Mouse (Mus musculus): Measurements from ENCODE around the gene Slc25a22. TPM values are rescaled to one million over a fixed set of nuclear protein-coding genes. Genes with fewer than 3 reads are reported as not detected.
A peak's percentile ranks its signal among the peaks of the same experiment; 100 is the strongest.

The Slc25a22 gene
- polyA plus RNA-seq (2015; fragmentation: Nextera tagmentation; extraction: Ambion mirVana), result 71.3 and 76.3 TPM in 2 replicates

- Histone ChIP-seq H3K27ac (peak within 1 kb of the TSS; percentile 86), H3K9ac (peak within 1 kb of the TSS; percentile 85), H3K27me3 (no peaks in the 10 kb centered on the region), H3K36me3 (peaks cover 20% of the 10 kb centered on the region), H3K9me3 (no peaks in the 10 kb centered on the region), H3K4me2 (peak within 1 kb of the TSS; percentile 77), H3K4me1 (replicated peaks) (peaks cover 57% of the 10 kb centered on the region), H3K4me3 (peak within 1 kb of the TSS; percentile 64)
- WGBS, result 6% methylated on average over 50 of the region's 53 CpGs
- peak; percentile 76 for ATAC-seq (ENCODE audit: low FRiP score)
Observed at GRCm38 (mm10) chr7:141437178-141438120, at the start of gene Slc25a22. Slc25a22 (minus strand) TSS chr7:141437892.

GRCm38 (mm10) chr7:141487141-141487540, 49.4 kb upstream of the Slc25a22 start:
- H3K9me3 ChIP-seq, result no peaks in the 10 kb centered on the region
- WGBS, result 64% methylated on average over 7 of the region's 7 CpGs
- no peak overlapping the region for H3K27ac ChIP-seq
- H3K4me2 ChIP-seq, result no peak overlapping the region
- peaks cover 15% of the 10 kb centered on the region for H3K27me3 ChIP-seq
- ATAC-seq (ENCODE audit: low FRiP score), result no peak
- no peak overlapping the region for H3K4me3 ChIP-seq
- H3K4me1 ChIP-seq (replicated peaks), result peaks cover 41% of the 10 kb centered on the region
- H3K9ac ChIP-seq, result peak overlapping the region; percentile 44; the same call in 1 of the 2 replicates
- peaks cover 7% of the 10 kb centered on the region for H3K36me3 ChIP-seq

- WGBS, result 82% methylated on average over 1 of the region's 1 CpGs
- peaks cover 15% of the 10 kb centered on the region for H3K27me3 ChIP-seq
- no peaks in the 10 kb centered on the region for H3K9me3 ChIP-seq
- no peak overlapping the region for H3K4me2 ChIP-seq
- no peak overlapping the region for H3K4me3 ChIP-seq
- H3K9ac ChIP-seq, result 0 out of 2 replicates have a peak overlapping the region, but pooled peaks have one; percentile 13
- no peak overlapping the region for H3K27ac ChIP-seq
- no peak for ATAC-seq (ENCODE audit: low FRiP score)
- peaks cover 48% of the 10 kb centered on the region for H3K4me1 ChIP-seq (replicated peaks)
- H3K36me3 ChIP-seq, result no peaks in the 10 kb centered on the region
Observed at GRCm38 (mm10) chr7:141486239-141486638, 48.5 kb upstream of the Slc25a22 start.

GRCm38 (mm10) chr7:141485606-141486005, 47.9 kb upstream of the Slc25a22 start:
- H3K4me1 ChIP-seq (replicated peaks), result peaks cover 54% of the 10 kb centered on the region
- 87% methylated on average over 2 of the region's 2 CpGs for WGBS
- no peak overlapping the region for H3K4me3 ChIP-seq
- no peak overlapping the region; the same call in 1 of the 2 replicates for H3K9ac ChIP-seq
- H3K27me3 ChIP-seq, result peaks cover 15% of the 10 kb centered on the region
- H3K4me2 ChIP-seq, result no peak overlapping the region
- H3K27ac ChIP-seq, result no peak overlapping the region
- H3K36me3 ChIP-seq, result no peaks in the 10 kb centered on the region
- H3K9me3 ChIP-seq, result no peaks in the 10 kb centered on the region
- no peak for ATAC-seq (ENCODE audit: low FRiP score)

- H3K36me3 ChIP-seq, result no peaks in the 10 kb centered on the region
- H3K27ac ChIP-seq, result no peak overlapping the region
- no peak overlapping the region for H3K4me2 ChIP-seq
- no peak overlapping the region; the same call in 1 of the 2 replicates for H3K9ac ChIP-seq
- no peaks in the 10 kb centered on the region for H3K9me3 ChIP-seq
- 74% methylated on average over 2 of the region's 2 CpGs for WGBS
- ATAC-seq (ENCODE audit: low FRiP score), result no peak
- H3K27me3 ChIP-seq, result peaks cover 16% of the 10 kb centered on the region
- H3K4me3 ChIP-seq, result no peak overlapping the region
- H3K4me1 ChIP-seq (replicated peaks), result peaks cover 57% of the 10 kb centered on the region
Observed at GRCm38 (mm10) chr7:141485186-141485585, 47.5 kb upstream of the Slc25a22 start.

GRCm38 (mm10) chr7:141484186-141485120, 46.8 kb upstream of the Slc25a22 start:
- H3K4me2 ChIP-seq, result peak overlapping the region; percentile 2; the same call in 1 of the 2 replicates

GRCm38 (mm10) chr7:141483114-141483653, 45.5 kb upstream of the Slc25a22 start:
- Histone ChIP-seq H3K36me3 (no peaks in the 10 kb centered on the region), H3K27ac (no peak overlapping the region), H3K4me2 (peak overlapping the region; percentile 85), H3K4me3 (peak overlapping the region; percentile 61; the same call in 1 of the 2 replicates), H3K4me1 (replicated peaks) (peaks cover 57% of the 10 kb centered on the region), H3K9me3 (no peaks in the 10 kb centered on the region), H3K27me3 (peaks cover 18% of the 10 kb centered on the region), H3K9ac (peak overlapping the region; percentile 79; the same call in 1 of the 2 replicates)
- ATAC-seq (ENCODE audit: low FRiP score), result no peak
- WGBS, result 84% methylated on average over 6 of the region's 6 CpGs

More at GRCm38 (mm10) chr7:141484186-141485120, 46.8 kb upstream of the Slc25a22 start:
- Histone ChIP-seq H3K9me3 (no peaks in the 10 kb centered on the region), H3K4me1 (replicated peaks) (peaks cover 57% of the 10 kb centered on the region), H3K27ac (no peak overlapping the region), H3K36me3 (no peaks in the 10 kb centered on the region), H3K9ac (no peak overlapping the region), H3K4me3 (no peak overlapping the region), H3K27me3 (peaks cover 18% of the 10 kb centered on the region)
- 72% methylated on average over 5 of the region's 5 CpGs for WGBS
- no peak for ATAC-seq (ENCODE audit: low FRiP score)

- peaks cover 24% of the 10 kb centered on the region for H3K27me3 ChIP-seq
- peak overlapping the region; percentile 77 for H3K27ac ChIP-seq
- H3K9ac ChIP-seq, result peak overlapping the region; percentile 79
- H3K4me1 ChIP-seq (replicated peaks), result peaks cover 57% of the 10 kb centered on the region
- ATAC-seq (ENCODE audit: low FRiP score), result no peak; the same call in 1 of the 2 replicates
- H3K9me3 ChIP-seq, result no peaks in the 10 kb centered on the region
- peak overlapping the region; percentile 85 for H3K4me2 ChIP-seq
- H3K4me3 ChIP-seq, result peak overlapping the region; percentile 61
- H3K36me3 ChIP-seq, result no peaks in the 10 kb centered on the region
- whole genome bisulfite sequencing, result 5% methylated on average over 11 of the region's 11 CpGs
Observed at GRCm38 (mm10) chr7:141482531-141483024, 44.9 kb upstream of the Slc25a22 start.

- H3K36me3 ChIP-seq, result no peaks in the 10 kb centered on the region
- H3K4me1 ChIP-seq (replicated peaks), result peaks cover 53% of the 10 kb centered on the region
- H3K27me3 ChIP-seq, result peaks cover 33% of the 10 kb centered on the region
- peak; percentile 60 for ATAC-seq (ENCODE audit: low FRiP score)
- peak overlapping the region; percentile 85 for H3K4me2 ChIP-seq
- H3K4me3 ChIP-seq, result peak overlapping the region; percentile 61
- peak overlapping the region; percentile 79 for H3K9ac ChIP-seq
- no peaks in the 10 kb centered on the region for H3K9me3 ChIP-seq
- WGBS, result under 1% methylated on average over 81 of the region's 81 CpGs
- H3K27ac ChIP-seq, result peak overlapping the region; percentile 77
Observed at GRCm38 (mm10) chr7:141481498-141482401, 44.1 kb upstream of the Slc25a22 start.

GRCm38 (mm10) chr7:141480842-141481497, 43.3 kb upstream of the Slc25a22 start:
- H3K9me3 ChIP-seq, result no peaks in the 10 kb centered on the region
- H3K4me1 ChIP-seq (replicated peaks), result peaks cover 52% of the 10 kb centered on the region
- no peaks in the 10 kb centered on the region for H3K36me3 ChIP-seq
- H3K4me2 ChIP-seq, result peak overlapping the region; percentile 85
- 8% methylated on average over 10 of the region's 10 CpGs for WGBS
- peaks cover 41% of the 10 kb centered on the region for H3K27me3 ChIP-seq
- H3K4me3 ChIP-seq, result peak overlapping the region; percentile 61
- peak; percentile 50 for ATAC-seq (ENCODE audit: low FRiP score)
- peak overlapping the region; percentile 77 for H3K27ac ChIP-seq
- H3K9ac ChIP-seq, result peak overlapping the region; percentile 79

Measured in hindbrain, embryonic 13.5 days (tissue).